Mouse (Mus musculus) kidney, adult 9 months (tissue): ENCODE measurements at regions not wholly inside any gene's neighbourhood (a gene's known extent, or its start where the extent isn't known, plus 50 kb on each side); places are given as distances from the start of the nearest gene placed in this dataset.

Source experiments
- DNase-seq: peaks from one replicate; pipeline ENCODE4 v3.0.0; 2022

GRCm38 (mm10) chr17:85757647-85758046 is 69.6 kb upstream of the Six2 start:
- no peak for DNase-seq

- no peak for DNase-seq
These were observed 67.5 kb upstream of the Six2 start for GRCm38 (mm10) chr17:85755557-85755956.

- no peak for DNase-seq
These were observed 60.6 kb upstream of the Six2 start for GRCm38 (mm10) chr17:85748649-85749081.

GRCm38 (mm10) chr17:85747976-85748648 is 60.0 kb upstream of the Six2 start:
- no peak for DNase-seq
